Mouse (Mus musculus) G1E (cell line): ENCODE results near the gene Sorcs2. TPM values are rescaled to one million over a fixed set of nuclear protein-coding genes. Genes with fewer than 3 reads are reported as not detected.

Experiments used
- ATAC-seq: 2 replicates; pipeline ENCODE4 v1.8.0; 2016; ENCODE audit warnings: mild to moderate bottlenecking; ENCODE audit not compliant: insufficient number of reproducible peaks, poor library complexity, low FRiP score, severe bottlenecking; ENCODE audit errors: extremely low read depth
- DNase-seq: peaks from one replicate; pipeline ENCODE4 v3.0.0; 2012; ENCODE audit warnings: low spot score
- H3K27me3 ChIP-seq: 2 replicates; pipeline ENCODE4 v1.6.1; 2012; ENCODE audit warnings: mild to moderate bottlenecking, low read length, inconsistent platforms; ENCODE audit not compliant: insufficient read depth
- H3K36me3 ChIP-seq: replicated peaks from 2 replicates; pipeline ENCODE3; 2012; ENCODE audit warnings: mild to moderate bottlenecking, inconsistent platforms
- H3K4me1 ChIP-seq: 2 replicates; pipeline ENCODE4 v1.6.1; 2012; ENCODE audit warnings: low read depth, low read length, inconsistent platforms, mixed read lengths; ENCODE audit not compliant: insufficient read depth
- H3K4me3 ChIP-seq: 2 replicates; pipeline ENCODE4 v1.5.1; 2012; ENCODE audit warnings: low read depth, mild to moderate bottlenecking, inconsistent platforms, low read length, moderate library complexity, mixed read lengths
- H3K9me3 ChIP-seq: replicated peaks from 2 replicates; pipeline ENCODE4 v1.6.1; 2012; ENCODE audit warnings: inconsistent platforms
- CTCF ChIP-seq: IDR thresholded peaks from 2 replicates; pipeline ENCODE4 v1.5.1; 2012; ENCODE audit warnings: low read depth, low read length, inconsistent platforms, mixed read lengths
- GATA1 ChIP-seq: IDR thresholded peaks from 2 replicates; pipeline ENCODE4 v1.6.1; 2012; ENCODE audit warnings: borderline replicate concordance, low read length, inconsistent platforms, mixed read lengths
- GATA2 ChIP-seq: IDR thresholded peaks from 2 replicates; pipeline ENCODE4 v1.6.1; 2012; ENCODE audit warnings: low read depth, low read length, inconsistent platforms, borderline replicate concordance
- POLR2AphosphoS5 ChIP-seq: IDR thresholded peaks from 2 replicates; pipeline ENCODE4 v1.6.1; 2012; ENCODE audit warnings: low read depth, low read length, inconsistent platforms; ENCODE audit not compliant: insufficient replicate concordance
- TAL1 ChIP-seq: conservative IDR thresholded peaks from 2 replicates; pipeline ENCODE4 v1.6.1; 2012; ENCODE audit warnings: low read depth, low read length, inconsistent platforms, mixed read lengths
- polyA plus RNA-seq: library from polyadenylated mRNA; stranded (reverse); fragments of >175 nt; gene quantifications from 2 replicates; pipeline ENCODE4 v1.2.3, GENCODE M21; 2012
- total RNA-seq, 2 experiments: library from RNA; stranded (forward) in 1 of 2; stranded (reverse) in 1 of 2; fragments of 200-1000 nt in 1 of 2; fragments of >200 nt in 1 of 2; fragmentation: Nextera tagmentation in 1 of 2; gene quantifications; 2 replicates each; pipeline ENCODE4 v1.2.3; 2014 to 2017

Sorcs2 gene
- total and polyA plus RNA-seq, 3 experiments: 0.04 to 0.22 TPM; not detected in 1

GRCm38 (mm10) chr5:36228405-36229370, 169.3 kb downstream of the Sorcs2 start:
- Histone ChIP-seq H3K27me3 (peaks cover 4% of the 10 kb centered on the region; the same call in 1 of the 2 replicates), H3K36me3 (no peaks in the 10 kb centered on the region), H3K4me3 (no peak overlapping the region), H3K4me1 (no peaks in the 10 kb centered on the region), H3K9me3 (no peaks in the 10 kb centered on the region)
- DNase-seq (no peak), ATAC-seq (no peak)
- TF ChIP-seq GATA1 (no peak), GATA2 (no peak), POLR2AphosphoS5 (no peak), TAL1 (no peak), CTCF (no peak)

DNA sequence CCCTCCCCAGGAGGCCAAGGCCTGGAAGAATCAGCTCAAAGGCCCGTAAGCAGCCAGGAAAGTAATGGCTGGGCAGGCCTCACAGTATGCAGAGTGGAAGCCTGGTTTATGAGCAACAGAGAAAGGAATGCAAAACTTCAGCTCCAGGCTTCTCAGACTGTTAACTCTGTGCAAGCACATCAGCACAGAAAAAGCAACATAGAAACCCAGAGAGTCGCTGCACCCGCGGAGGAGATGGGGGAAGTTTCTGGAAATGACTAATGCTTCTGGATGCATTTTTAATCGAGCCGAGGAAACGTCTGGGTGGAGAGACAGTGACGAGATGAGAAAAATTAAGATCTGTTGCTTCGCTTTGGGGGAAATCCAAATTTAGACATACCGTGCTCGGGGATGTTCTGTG, 171.6 kb downstream of the Sorcs2 start:
- Histone ChIP-seq H3K4me3 (no peak overlapping the region), H3K4me1 (no peaks in the 10 kb centered on the region), H3K36me3 (no peaks in the 10 kb centered on the region), H3K9me3 (no peaks in the 10 kb centered on the region), H3K27me3 (peaks cover 4% of the 10 kb centered on the region; the same call in 1 of the 2 replicates)
- no peak for ATAC-seq
- no peak for TF ChIP-seq TAL1
- TF ChIP-seq GATA1: no peak
- TF ChIP-seq GATA2: no peak
- TF ChIP-seq POLR2AphosphoS5: no peak
- no peak for TF ChIP-seq CTCF
- no peak for DNase-seq

DNA sequence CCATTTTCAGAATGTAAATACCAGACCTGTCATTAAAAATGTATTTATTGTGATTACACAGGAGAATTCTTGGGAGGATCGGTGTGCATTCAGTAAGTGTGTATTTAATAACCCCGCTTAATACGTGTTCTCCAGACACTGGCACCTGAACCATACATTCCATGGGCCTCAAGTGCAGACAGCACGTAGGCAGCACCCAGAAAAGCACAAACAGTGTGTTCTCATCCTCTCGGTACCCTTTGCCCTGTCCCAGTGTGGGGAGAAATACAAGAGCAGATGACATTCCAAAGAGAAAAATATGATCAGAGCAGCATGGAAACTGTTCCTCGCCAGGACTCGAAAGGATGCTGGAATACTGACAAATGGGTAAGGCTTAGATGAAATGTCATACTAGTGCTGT, 172.1 kb downstream of the Sorcs2 start:
- no peak for ATAC-seq
- DNase-seq: no peak

DNA sequence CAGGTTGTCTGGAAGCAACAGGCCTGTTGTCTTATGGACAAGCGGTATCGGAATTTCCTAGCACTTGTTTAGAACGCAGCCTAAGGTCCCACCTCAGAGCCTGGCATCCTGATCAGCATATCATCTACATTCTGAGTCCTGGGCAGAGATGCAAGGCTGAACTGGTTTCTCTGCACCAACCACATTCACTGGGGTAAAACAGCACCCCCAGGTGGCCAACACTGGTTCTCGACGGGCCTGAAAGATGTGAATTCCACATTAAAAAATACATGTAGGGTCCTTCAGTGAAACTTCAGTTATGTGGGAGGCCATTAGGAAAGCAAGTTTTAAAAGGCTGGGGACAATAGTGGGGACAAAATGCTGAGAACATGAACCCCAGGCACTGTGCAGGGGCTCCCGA, 174.2 kb downstream of the Sorcs2 start:
- H3K27me3 ChIP-seq: peaks cover 4% of the 10 kb centered on the region; the same call in 1 of the 2 replicates
- no peak overlapping the region for H3K4me3 ChIP-seq
- no peak for ATAC-seq
- H3K9me3 ChIP-seq: no peaks in the 10 kb centered on the region
- no peaks in the 10 kb centered on the region for H3K4me1 ChIP-seq
- TF ChIP-seq GATA2 (no peak), GATA1 (no peak), CTCF (no peak), TAL1 (no peak), POLR2AphosphoS5 (no peak)
- no peak for DNase-seq
- no peaks in the 10 kb centered on the region for H3K36me3 ChIP-seq

More for the DNA sequence above, 172.1 kb downstream of the Sorcs2 start:
- H3K4me3 ChIP-seq: no peak overlapping the region
- no peaks in the 10 kb centered on the region for H3K4me1 ChIP-seq
- no peaks in the 10 kb centered on the region for H3K9me3 ChIP-seq
- H3K27me3 ChIP-seq: peaks cover 4% of the 10 kb centered on the region; the same call in 1 of the 2 replicates
- H3K36me3 ChIP-seq: no peaks in the 10 kb centered on the region
- TF ChIP-seq GATA2 (no peak), CTCF (no peak), GATA1 (no peak), POLR2AphosphoS5 (no peak), TAL1 (no peak)

DNA sequence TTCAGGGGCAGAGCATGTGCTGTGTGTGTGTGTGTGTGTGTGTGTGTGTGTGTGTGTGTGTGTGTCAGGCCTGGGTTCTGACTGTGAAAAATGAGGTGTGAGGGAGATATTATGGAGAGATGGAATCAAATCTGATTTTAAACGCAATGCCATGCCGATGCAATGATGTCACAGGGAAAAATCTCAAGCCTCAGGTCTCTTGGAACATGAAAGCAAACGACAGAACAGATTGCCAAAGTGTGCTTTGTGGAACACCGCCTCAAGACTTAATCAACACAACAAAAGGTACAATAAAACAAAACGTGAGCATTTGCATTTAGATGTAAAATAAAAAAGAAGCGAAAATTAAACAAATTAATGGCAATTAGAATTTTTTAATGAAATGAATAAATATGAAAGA, 177.3 kb downstream of the Sorcs2 start:
- H3K27me3 ChIP-seq: peaks cover 4% of the 10 kb centered on the region; the same call in 1 of the 2 replicates
- ATAC-seq (no peak), DNase-seq (no peak)
- H3K4me3 ChIP-seq: no peak overlapping the region
- H3K36me3 ChIP-seq: no peaks in the 10 kb centered on the region
- H3K4me1 ChIP-seq: no peaks in the 10 kb centered on the region
- TF ChIP-seq GATA2: no peak
- no peak for TF ChIP-seq POLR2AphosphoS5
- no peaks in the 10 kb centered on the region for H3K9me3 ChIP-seq

DNA sequence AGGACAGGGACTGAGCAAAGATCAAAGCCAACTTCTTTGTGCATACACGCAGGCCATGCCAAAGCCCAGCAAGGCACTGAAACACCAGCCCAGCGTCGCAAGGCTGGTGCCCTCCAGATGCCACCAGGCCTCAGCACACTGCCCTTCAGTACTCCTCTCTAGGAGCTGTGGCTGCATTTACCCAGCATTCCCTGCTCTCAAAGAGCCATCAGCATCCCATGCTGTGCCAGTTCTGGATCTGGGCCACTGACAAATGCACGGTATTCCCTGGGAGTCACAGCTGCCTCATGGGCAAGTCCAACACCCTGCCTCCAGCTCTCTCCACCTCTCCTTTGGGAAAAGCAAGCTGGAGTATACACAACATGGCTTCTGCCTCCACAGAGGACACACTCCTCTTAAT, 177.8 kb downstream of the Sorcs2 start:
- Histone ChIP-seq H3K4me3 (no peak overlapping the region), H3K4me1 (no peaks in the 10 kb centered on the region), H3K27me3 (peaks cover 3% of the 10 kb centered on the region; the same call in 1 of the 2 replicates), H3K9me3 (no peaks in the 10 kb centered on the region), H3K36me3 (no peaks in the 10 kb centered on the region)
- no peak for DNase-seq
- ATAC-seq: no peak
- TF ChIP-seq CTCF (no peak), POLR2AphosphoS5 (no peak), GATA2 (no peak), GATA1 (no peak), TAL1 (no peak)
